Mouse (Mus musculus) myocyte (in vitro differentiated cells): ENCODE data around the gene Dpysl4. TPM values are rescaled to one million over a fixed set of nuclear protein-coding genes. Genes with fewer than 3 reads are reported as not detected.

ENCODE experiments used
- H3K27me3 ChIP-seq: one replicate; pipeline ENCODE4 v1.6.1; 2011; ENCODE audit not compliant: control insufficient read depth, insufficient read depth, insufficient read length
- H3K36me3 ChIP-seq: one replicate; pipeline ENCODE4 v1.6.1; 2011; ENCODE audit not compliant: control insufficient read depth, insufficient read depth
- H3K4me2 ChIP-seq: one replicate; pipeline ENCODE4 v1.6.1; 2011; ENCODE audit warnings: low read depth, control low read depth
- H3K4me3 ChIP-seq: one replicate; pipeline ENCODE4 v1.5.1; 2011; ENCODE audit warnings: mild to moderate bottlenecking, control low read depth, moderate library complexity
- H3K79me2 ChIP-seq: one replicate; pipeline ENCODE4 v1.6.1; 2011; ENCODE audit not compliant: control insufficient read depth, insufficient read depth
- H3ac ChIP-seq: one replicate; pipeline ENCODE4 v1.6.1; 2011; ENCODE audit not compliant: control insufficient read depth, insufficient read length
- CEBPB ChIP-seq: IDR thresholded peaks from 2 replicates; pipeline ENCODE4 v1.6.1; 2011; ENCODE audit warnings: mild to moderate bottlenecking, moderate library complexity; ENCODE audit not compliant: poor library complexity, insufficient read depth, severe bottlenecking
- E2F4 ChIP-seq: IDR thresholded peaks from one replicate; pipeline ENCODE4 v1.6.1; 2011; ENCODE audit warnings: mild to moderate bottlenecking, control low read depth, moderate library complexity; ENCODE audit not compliant: insufficient read depth
- MAX ChIP-seq: IDR thresholded peaks from one replicate; pipeline ENCODE4 v1.6.1; 2011; ENCODE audit warnings: low read depth, mild to moderate bottlenecking, control low read depth
- MYOD1 ChIP-seq, 3 experiments: IDR thresholded peaks; one replicate each; pipeline ENCODE4 v1.6.1; 2011; ENCODE audit warnings: control low read depth in 2 of 3, low read depth in 2 of 3, mild to moderate bottlenecking in 2 of 3, moderate library complexity in 1 of 3; ENCODE audit not compliant: insufficient read length in 2 of 3, control insufficient read depth in 1 of 3
- MYOG ChIP-seq, 3 experiments: IDR thresholded peaks; one replicate each; pipeline ENCODE4 v1.6.1; 2011; ENCODE audit warnings: control low read depth in 2 of 3, low read depth in 2 of 3, mild to moderate bottlenecking in 2 of 3; ENCODE audit not compliant: insufficient read length in 2 of 3, control insufficient read depth in 1 of 3, insufficient read depth in 1 of 3
- POLR2A ChIP-seq: IDR thresholded peaks from one replicate; pipeline ENCODE4 v1.6.1; 2011; ENCODE audit warnings: low read depth, mild to moderate bottlenecking, control low read depth, moderate library complexity; ENCODE audit not compliant: insufficient read length
- POLR2AphosphoS2 ChIP-seq: IDR thresholded peaks from one replicate; pipeline ENCODE4 v1.6.1; 2011; ENCODE audit warnings: low read depth, control low read depth; ENCODE audit not compliant: insufficient read length
- REST ChIP-seq: IDR thresholded peaks from one replicate; pipeline ENCODE4 v1.6.1; 2011; ENCODE audit warnings: mild to moderate bottlenecking, control low read depth, moderate library complexity; ENCODE audit not compliant: insufficient read depth, insufficient read length
- SRF ChIP-seq: IDR thresholded peaks from one replicate; pipeline ENCODE4 v1.6.1; 2011; ENCODE audit warnings: low read depth; ENCODE audit not compliant: control insufficient read depth, insufficient read length
- TCF12 ChIP-seq: IDR thresholded peaks from one replicate; pipeline ENCODE4 v1.6.1; 2011; ENCODE audit warnings: mild to moderate bottlenecking, control low read depth; ENCODE audit not compliant: poor library complexity, insufficient read depth, severe bottlenecking
- TCF3 ChIP-seq: IDR thresholded peaks from one replicate; pipeline ENCODE4 v1.6.1; 2011; ENCODE audit warnings: low read depth, control low read depth; ENCODE audit not compliant: insufficient read length
- USF1 ChIP-seq: IDR thresholded peaks from one replicate; pipeline ENCODE4 v1.6.1; 2011; ENCODE audit warnings: low read depth, mild to moderate bottlenecking, control low read depth, moderate library complexity
- polyA plus RNA-seq: library from polyadenylated mRNA; unstranded; fragments of >200 nt; fragmentation: generic; extraction: Trizol; gene quantifications from one replicate; pipeline ENCODE4 v1.2.1, GENCODE M21; 2012; ENCODE audit warnings: missing spikeins

The Dpysl4 gene
- polyA plus RNA-seq, 1 experiment, result not detected

DNA sequence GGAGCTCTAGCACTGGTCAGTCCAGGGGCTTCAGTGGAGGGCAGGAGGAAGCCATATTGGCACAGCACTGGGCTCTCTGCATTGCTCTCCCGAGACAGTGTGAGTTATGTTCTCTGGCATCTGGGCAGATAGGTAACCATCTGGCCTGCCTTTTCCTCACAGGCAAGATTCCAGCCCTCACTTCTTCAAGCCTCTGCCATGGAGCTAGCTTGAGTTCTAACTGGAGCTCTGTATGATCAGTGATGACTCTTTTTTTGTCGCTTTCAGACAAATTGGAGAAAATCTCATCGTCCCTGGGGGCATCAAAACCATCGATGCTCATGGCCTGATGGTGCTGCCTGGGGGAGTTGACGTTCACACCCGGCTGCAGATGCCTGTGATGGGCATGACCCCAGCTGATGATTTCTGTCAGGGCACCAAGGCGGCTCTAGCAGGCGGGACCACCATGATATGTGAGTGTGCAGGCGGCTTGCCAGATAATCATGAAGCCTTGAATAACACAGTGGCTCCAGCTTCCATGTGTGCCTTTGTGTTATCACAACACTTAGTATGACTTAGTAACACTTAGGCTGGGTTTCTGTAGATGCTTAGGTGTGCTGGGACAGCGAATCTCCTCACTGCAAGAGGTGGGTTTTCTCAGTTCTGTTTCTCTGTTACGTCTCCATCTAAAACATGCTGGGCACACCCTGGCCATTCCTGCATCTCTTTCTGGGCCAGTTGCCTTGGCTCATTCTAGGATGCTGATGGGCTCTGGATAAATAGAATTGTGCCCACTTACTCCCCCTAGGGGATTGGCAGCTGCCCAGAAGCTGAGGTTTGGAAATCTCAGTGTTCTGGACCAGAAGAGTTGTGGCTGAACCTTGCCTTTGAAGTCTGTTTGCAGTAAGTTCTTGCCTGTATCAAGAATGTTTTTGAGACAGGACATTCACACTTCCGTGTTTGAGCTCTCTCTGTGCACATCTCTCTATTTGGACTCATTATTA lies 4.4 kb downstream of the Dpysl4 start:
- no peak overlapping the region for H3K4me2 ChIP-seq
- no peak for TF ChIP-seq MYOD1 (IDR thresholded peaks at IDR 0.05; ENCODE audit: control insufficient read depth in 1 of 3, insufficient read length in 2 of 3, low read depth in 2 of 3)
- no peak for TF ChIP-seq MAX
- no peak for TF ChIP-seq POLR2A
- no peak for TF ChIP-seq SRF
- no peak for TF ChIP-seq USF1
- no peak for TF ChIP-seq POLR2AphosphoS2
- no peak for TF ChIP-seq E2F4
- no peak for TF ChIP-seq TCF3
- no peak for TF ChIP-seq REST
- no peak for TF ChIP-seq CEBPB
- no peak for TF ChIP-seq TCF12
- no peak for TF ChIP-seq MYOG (IDR thresholded peaks at IDR 0.05; ENCODE audit: control insufficient read depth in 1 of 3, insufficient read depth in 1 of 3, insufficient read length in 2 of 3, low read depth in 2 of 3)
- no peaks in the 10 kb centered on the region for H3K36me3 ChIP-seq
- H3K4me3 ChIP-seq, result no peak overlapping the region
- H3K27me3 ChIP-seq, result peaks cover 81% of the 10 kb centered on the region
- no peaks in the 10 kb centered on the region for H3K79me2 ChIP-seq
- H3ac ChIP-seq, result no peak overlapping the region

DNA sequence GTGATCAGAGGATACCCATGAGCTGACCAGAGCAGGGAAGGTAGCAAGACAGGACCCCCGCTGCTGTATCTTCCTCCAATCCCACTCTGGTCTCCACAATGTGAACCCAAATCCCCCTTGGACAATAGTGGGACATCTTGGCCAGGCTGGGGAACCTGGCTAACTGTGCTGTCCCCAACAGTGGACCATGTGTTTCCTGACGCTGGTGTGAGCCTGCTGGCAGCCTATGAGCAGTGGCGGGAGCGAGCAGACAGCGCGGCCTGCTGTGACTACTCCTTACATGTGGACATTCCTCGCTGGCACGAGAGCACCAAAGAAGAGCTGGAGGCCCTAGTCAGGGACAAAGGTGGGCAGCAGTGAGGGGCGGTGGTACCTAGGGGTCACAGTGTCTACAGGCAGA lies 5.9 kb downstream of the Dpysl4 start:
- no peaks in the 10 kb centered on the region for H3K36me3 ChIP-seq
- H3ac ChIP-seq, result no peak overlapping the region
- no peak overlapping the region for H3K4me3 ChIP-seq
- no peaks in the 10 kb centered on the region for H3K79me2 ChIP-seq
- peaks cover 85% of the 10 kb centered on the region for H3K27me3 ChIP-seq
- TF ChIP-seq CEBPB (no peak), E2F4 (no peak)
- no peak overlapping the region for H3K4me2 ChIP-seq

DNA sequence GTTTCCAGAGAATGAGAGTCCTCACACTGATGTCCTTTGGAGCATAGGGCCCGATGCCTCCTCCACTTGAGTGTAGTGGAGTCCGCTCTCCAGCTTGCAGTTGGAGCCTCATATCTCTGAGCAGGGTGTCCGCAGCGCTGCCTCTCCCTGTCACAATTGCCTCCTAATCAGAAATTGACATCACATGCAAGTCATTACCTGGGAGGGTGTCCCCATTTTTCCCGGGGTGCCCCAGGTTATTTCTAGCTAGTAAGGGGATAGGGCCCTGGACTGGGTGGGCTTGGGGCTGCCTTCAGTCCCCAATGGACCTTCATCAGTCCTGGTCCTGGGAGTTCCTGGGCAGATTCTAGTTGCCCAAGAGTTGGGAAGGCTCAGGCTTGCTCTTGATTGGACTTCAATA lies 6.9 kb downstream of the Dpysl4 start:
- Histone ChIP-seq H3K4me3 (no peak overlapping the region), H3K4me2 (no peak overlapping the region), H3K79me2 (no peaks in the 10 kb centered on the region), H3ac (no peak overlapping the region), H3K27me3 (peaks cover 89% of the 10 kb centered on the region), H3K36me3 (no peaks in the 10 kb centered on the region)
- no peak for TF ChIP-seq MYOD1 (IDR thresholded peaks at IDR 0.05; ENCODE audit: control insufficient read depth in 1 of 3, insufficient read length in 2 of 3, low read depth in 2 of 3)
- TF ChIP-seq MYOG (IDR thresholded peaks at IDR 0.05; ENCODE audit: control insufficient read depth in 1 of 3, insufficient read depth in 1 of 3, insufficient read length in 2 of 3, low read depth in 2 of 3), result no peak
- no peak for TF ChIP-seq REST
- TF ChIP-seq POLR2A, result no peak
- TF ChIP-seq SRF, result no peak
- TF ChIP-seq TCF12, result no peak
- TF ChIP-seq MAX, result no peak
- TF ChIP-seq CEBPB, result no peak
- TF ChIP-seq E2F4, result no peak
- no peak for TF ChIP-seq USF1
- TF ChIP-seq TCF3, result no peak

DNA sequence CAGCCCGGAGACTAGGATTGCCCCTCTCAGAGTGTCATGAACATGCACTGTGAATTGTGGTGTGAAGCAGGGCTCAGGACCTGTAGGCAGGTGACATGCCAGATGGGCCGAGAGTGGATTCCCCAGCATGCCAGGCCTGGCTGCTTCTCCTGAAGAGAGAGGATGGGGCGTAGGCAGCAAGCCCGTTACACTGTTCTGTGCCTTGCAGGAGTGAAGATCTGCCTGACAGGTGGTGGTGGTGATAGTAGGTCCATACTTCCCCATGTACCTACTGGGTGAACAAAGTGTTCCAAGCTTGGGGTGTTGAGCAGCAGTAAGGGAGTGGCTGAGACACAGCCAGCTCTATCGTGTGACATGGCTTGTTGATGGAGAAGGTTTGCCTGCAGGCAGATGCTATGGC lies 7.3 kb downstream of the Dpysl4 start:
- Histone ChIP-seq H3K4me3 (no peak overlapping the region), H3K79me2 (no peaks in the 10 kb centered on the region), H3ac (no peak overlapping the region), H3K36me3 (no peaks in the 10 kb centered on the region), H3K27me3 (peaks cover 93% of the 10 kb centered on the region), H3K4me2 (no peak overlapping the region)
- TF ChIP-seq MYOG (IDR thresholded peaks at IDR 0.05; ENCODE audit: control insufficient read depth in 1 of 3, insufficient read depth in 1 of 3, insufficient read length in 2 of 3, low read depth in 2 of 3) (no peak), CEBPB (no peak), E2F4 (no peak), MAX (no peak), TCF3 (no peak), MYOD1 (IDR thresholded peaks at IDR 0.05; ENCODE audit: control insufficient read depth in 1 of 3, insufficient read length in 2 of 3, low read depth in 2 of 3) (no peak), SRF (no peak), POLR2A (no peak), REST (no peak), POLR2AphosphoS2 (no peak), USF1 (no peak), TCF12 (no peak)
